In genomic region chr9:29925382-29925781, GRCm38 (mm10) we compare ENCODE assay signal across 18 mouse cellular contexts. TPM values are rescaled to one million over a fixed set of nuclear protein-coding genes. Genes with fewer than 3 reads are reported as not detected.
"Had no signal": no experiment of that assay in that cellular context is flagged by ENCODE, and none has a peak within 500 bp of the region (broad histone marks: within the 10 kb centered on the region; RNA-seq: fewer than 3 reads in every experiment).

No protein-coding gene starts in this region.

- H3K9me3 ChIP-seq: lung, embryonic 15.5 days; midbrain, embryonic 13.5 days; midbrain, embryonic 15.5 days; neural tube, embryonic 12.5 days; stomach, embryonic 15.5 days had no signal

- H3K27ac ChIP-seq: lung, embryonic 15.5 days; macrophage; midbrain, embryonic 13.5 days; midbrain, embryonic 15.5 days; neural tube, embryonic 12.5 days; stomach, embryonic 15.5 days; stomach, postnatal 0 days had no signal

- H3K27me3 ChIP-seq: lung, embryonic 15.5 days; megakaryocyte, embryonic 14.5 days; midbrain, embryonic 13.5 days; midbrain, embryonic 15.5 days; neural tube, embryonic 12.5 days; stomach, embryonic 15.5 days had no signal

- DNase-seq: liver, postnatal 0 days; lung, adult 2 months; lung, postnatal 14 days; lung, postnatal 36 days; right cerebral cortex, postnatal 14 days; thymus, adult 2 months; thymus, postnatal 25 days; thymus, postnatal 4 days had no signal

- ATAC-seq: liver, postnatal 0 days; lung, postnatal 0 days; midbrain, embryonic 13.5 days; midbrain, embryonic 15.5 days had no signal

- H3K4me3 ChIP-seq: lung, embryonic 15.5 days; megakaryocyte, embryonic 14.5 days; midbrain, embryonic 13.5 days; midbrain, embryonic 15.5 days; neural tube, embryonic 12.5 days; stomach, embryonic 15.5 days had no signal

- H3K4me1 ChIP-seq: lung, embryonic 15.5 days; megakaryocyte, embryonic 14.5 days; stomach, embryonic 15.5 days had no signal

- H3K36me3 ChIP-seq: lung, embryonic 15.5 days; midbrain, embryonic 13.5 days; midbrain, embryonic 15.5 days; neural tube, embryonic 12.5 days; stomach, embryonic 15.5 days had no signal

- H3K9ac ChIP-seq: liver, postnatal 0 days; lung, embryonic 15.5 days; midbrain, embryonic 13.5 days; midbrain, embryonic 15.5 days; neural tube, embryonic 12.5 days; stomach, embryonic 15.5 days had no signal

- H3K4me2 ChIP-seq: lung, embryonic 15.5 days; midbrain, embryonic 11.5 days; midbrain, embryonic 13.5 days; midbrain, embryonic 15.5 days; neural tube, embryonic 12.5 days; stomach, embryonic 15.5 days had no signal

RNA-seq across cellular contexts. Expression of gene Ntm, which starts 37.6 kb away (rescaled TPM):
- polyA plus RNA-seq: macrophage had no signal
